Mouse (Mus musculus) embryonic facial prominence, embryonic 15.5 days (tissue): ENCODE data around the gene BC051142. TPM values are rescaled to one million over a fixed set of nuclear protein-coding genes. Genes with fewer than 3 reads are reported as not detected.
A peak's percentile ranks its signal among the peaks of the same experiment; 100 is the strongest.

Source experiments
- ATAC-seq: fragments of 200-750 bp; cut with Nextera tagmentation; 2 replicates; pipeline ENCODE4 v1.8.0; 2017; ENCODE audit warnings: low read depth, moderate TSS enrichment; ENCODE audit not compliant: insufficient number of reproducible peaks, low FRiP score, low TSS enrichment
- H3K27ac ChIP-seq: fragments of 300-500 bp; sonication (generic); replicated peaks from 2 replicates; pipeline ENCODE4 v1.5.1; 2015; ENCODE audit warnings: mild to moderate bottlenecking, inconsistent platforms
- H3K27me3 ChIP-seq: fragments of 300-500 bp; sonication (generic); 2 replicates; pipeline ENCODE4 v1.6.1; 2015; ENCODE audit warnings: inconsistent platforms
- H3K36me3 ChIP-seq: fragments of 300-500 bp; sonication (generic); 2 replicates; pipeline ENCODE4 v1.6.1; 2015; ENCODE audit warnings: mild to moderate bottlenecking, inconsistent platforms
- H3K4me1 ChIP-seq: fragments of 300-500 bp; sonication (generic); 2 replicates; pipeline ENCODE4 v1.6.1; 2015; ENCODE audit warnings: inconsistent platforms
- H3K4me2 ChIP-seq: fragments of 300-500 bp; sonication (generic); replicated peaks from 2 replicates; pipeline ENCODE4 v1.6.1; 2015; ENCODE audit warnings: mild to moderate bottlenecking, inconsistent platforms
- H3K4me3 ChIP-seq: fragments of 300-500 bp; sonication (generic); replicated peaks from 2 replicates; pipeline ENCODE4 v1.5.1; 2015; ENCODE audit warnings: mild to moderate bottlenecking, inconsistent platforms
- H3K9ac ChIP-seq: fragments of 300-500 bp; sonication (generic); 2 replicates; pipeline ENCODE4 v1.6.1; 2015; ENCODE audit warnings: inconsistent platforms
- H3K9me3 ChIP-seq: fragments of 300-500 bp; sonication (generic); replicated peaks from 2 replicates; pipeline ENCODE4 v1.6.1; 2016; ENCODE audit warnings: inconsistent platforms
- WGBS: fragments of 180-500 bp; shearing (Covaris S2); methylation state at CpG from one replicate; pipeline ENCODE4 v1.1.7; 2015; 5-methylcytosine and 5-hydroxymethylcytosine counted together
- polyA plus RNA-seq: library from polyadenylated mRNA; unstranded; fragments of >200 nt; fragmentation: Nextera tagmentation; extraction: Ambion mirVana; gene quantifications from 2 replicates; pipeline ENCODE4 v1.2.1, GENCODE M21; 2015

Gene BC051142
- polyA plus RNA-seq, 1 experiment from 2014 or later, result 0.51 TPM

GRCm38 (mm10) chr17:34377450-34378209 is 21.0 kb upstream of the BC051142 start:
- Histone ChIP-seq H3K4me1 (no peaks in the 10 kb centered on the region), H3K27me3 (no peaks in the 10 kb centered on the region), H3K9me3 (no peaks in the 10 kb centered on the region), H3K27ac (no peak overlapping the region), H3K36me3 (no peaks in the 10 kb centered on the region), H3K4me3 (no peak overlapping the region), H3K9ac (no peak overlapping the region), H3K4me2 (no peak overlapping the region)
- 55% methylated on average over 6 of the region's 6 CpGs for WGBS
- no peak for ATAC-seq

GRCm38 (mm10) chr17:34378716-34379115 is 19.9 kb upstream of the BC051142 start:
- WGBS, result 81% methylated on average over 2 of the region's 2 CpGs

GRCm38 (mm10) chr17:34379451-34379850 is 19.2 kb upstream of the BC051142 start:
- WGBS, result 78% methylated on average over 7 of the region's 7 CpGs
- no peaks in the 10 kb centered on the region for H3K36me3 ChIP-seq
- no peaks in the 10 kb centered on the region for H3K4me1 ChIP-seq
- no peak for ATAC-seq
- H3K9me3 ChIP-seq, result no peaks in the 10 kb centered on the region
- no peak overlapping the region for H3K27ac ChIP-seq
- H3K4me3 ChIP-seq, result no peak overlapping the region
- H3K9ac ChIP-seq, result no peak overlapping the region
- H3K27me3 ChIP-seq, result no peaks in the 10 kb centered on the region
- H3K4me2 ChIP-seq, result no peak overlapping the region

More at GRCm38 (mm10) chr17:34378716-34379115, 19.9 kb upstream of the BC051142 start:
- Histone ChIP-seq H3K9me3 (no peaks in the 10 kb centered on the region), H3K4me1 (no peaks in the 10 kb centered on the region), H3K4me2 (no peak overlapping the region), H3K4me3 (no peak overlapping the region), H3K27me3 (no peaks in the 10 kb centered on the region), H3K27ac (no peak overlapping the region), H3K36me3 (no peaks in the 10 kb centered on the region), H3K9ac (no peak overlapping the region)
- ATAC-seq, result no peak

GRCm38 (mm10) chr17:34381876-34382275 is 16.7 kb upstream of the BC051142 start:
- no peak for ATAC-seq
- 75% methylated on average over 11 of the region's 11 CpGs for WGBS
- H3K4me3 ChIP-seq, result no peak overlapping the region
- H3K4me1 ChIP-seq, result no peaks in the 10 kb centered on the region
- no peak overlapping the region for H3K27ac ChIP-seq
- no peaks in the 10 kb centered on the region for H3K9me3 ChIP-seq
- H3K27me3 ChIP-seq, result no peaks in the 10 kb centered on the region
- no peak overlapping the region for H3K9ac ChIP-seq
- H3K4me2 ChIP-seq, result no peak overlapping the region
- H3K36me3 ChIP-seq, result no peaks in the 10 kb centered on the region

- Histone ChIP-seq H3K27me3 (no peaks in the 10 kb centered on the region), H3K4me1 (no peaks in the 10 kb centered on the region), H3K36me3 (no peaks in the 10 kb centered on the region), H3K9ac (no peak overlapping the region), H3K9me3 (no peaks in the 10 kb centered on the region), H3K4me2 (no peak overlapping the region), H3K27ac (no peak overlapping the region), H3K4me3 (no peak overlapping the region)
- WGBS, result 76% methylated on average over 7 of the region's 7 CpGs
- no peak for ATAC-seq
Observed at GRCm38 (mm10) chr17:34383212-34383611, 15.4 kb upstream of the BC051142 start.

- no peaks in the 10 kb centered on the region for H3K4me1 ChIP-seq
- H3K9ac ChIP-seq, result no peak overlapping the region
- no peak overlapping the region for H3K4me3 ChIP-seq
- no peaks in the 10 kb centered on the region for H3K27me3 ChIP-seq
- WGBS, result 53% methylated on average over 3 of the region's 3 CpGs
- ATAC-seq, result no peak; the same call in 1 of the 2 replicates
- H3K4me2 ChIP-seq, result no peak overlapping the region
- no peaks in the 10 kb centered on the region for H3K36me3 ChIP-seq
- no peak overlapping the region for H3K27ac ChIP-seq
- no peaks in the 10 kb centered on the region for H3K9me3 ChIP-seq
Observed at GRCm38 (mm10) chr17:34384699-34385098, 13.9 kb upstream of the BC051142 start.

- Histone ChIP-seq H3K36me3 (no peaks in the 10 kb centered on the region), H3K4me1 (no peaks in the 10 kb centered on the region), H3K27me3 (peaks cover 6% of the 10 kb centered on the region), H3K27ac (no peak overlapping the region), H3K9me3 (no peaks in the 10 kb centered on the region), H3K4me3 (no peak overlapping the region), H3K4me2 (no peak overlapping the region), H3K9ac (no peak overlapping the region)
- WGBS, result 77% methylated on average over 2 of the region's 2 CpGs
- no peak for ATAC-seq
Observed at GRCm38 (mm10) chr17:34386656-34387055, 12.0 kb upstream of the BC051142 start.

- no peak overlapping the region for H3K4me3 ChIP-seq
- H3K27me3 ChIP-seq, result peaks cover 14% of the 10 kb centered on the region
- no peak overlapping the region for H3K4me2 ChIP-seq
- no peak overlapping the region for H3K27ac ChIP-seq
- no peak overlapping the region for H3K9ac ChIP-seq
- no peaks in the 10 kb centered on the region; the same call in 1 of the 2 replicates for H3K4me1 ChIP-seq
- WGBS, result 36% methylated on average over 4 of the region's 4 CpGs
- H3K36me3 ChIP-seq, result no peaks in the 10 kb centered on the region
- no peaks in the 10 kb centered on the region for H3K9me3 ChIP-seq
- ATAC-seq, result no peak
Observed at GRCm38 (mm10) chr17:34388513-34388912, 10.1 kb upstream of the BC051142 start.

GRCm38 (mm10) chr17:34391507-34391906 is 7.1 kb upstream of the BC051142 start:
- Histone ChIP-seq H3K4me3 (no peak overlapping the region), H3K9me3 (no peaks in the 10 kb centered on the region), H3K4me2 (no peak overlapping the region; the same call in 1 of the 2 replicates), H3K27ac (no peak overlapping the region), H3K4me1 (no peaks in the 10 kb centered on the region; the same call in 1 of the 2 replicates), H3K27me3 (peaks cover 14% of the 10 kb centered on the region), H3K9ac (no peak overlapping the region), H3K36me3 (no peaks in the 10 kb centered on the region)
- WGBS, result 64% methylated on average over 7 of the region's 7 CpGs
- ATAC-seq, result no peak

GRCm38 (mm10) chr17:34392321-34392720 is 6.3 kb upstream of the BC051142 start:
- no peak overlapping the region for H3K9ac ChIP-seq

GRCm38 (mm10) chr17:34397357-34397756 is 1.3 kb upstream of the BC051142 start:
- 55% methylated on average over 5 of the region's 5 CpGs for WGBS
- Histone ChIP-seq H3K36me3 (no peaks in the 10 kb centered on the region), H3K4me1 (0 out of 2 replicates have a peak, but pooled peaks cover 3% of the 10 kb centered on the region), H3K9me3 (no peaks in the 10 kb centered on the region), H3K27me3 (peaks cover 11% of the 10 kb centered on the region), H3K27ac (no peak overlapping the region), H3K9ac (no peak overlapping the region), H3K4me3 (no peak overlapping the region), H3K4me2 (no peak overlapping the region)
- no peak for ATAC-seq

More at GRCm38 (mm10) chr17:34392321-34392720, 6.3 kb upstream of the BC051142 start:
- no peak; the same call in 1 of the 2 replicates for ATAC-seq
- H3K4me1 ChIP-seq, result no peaks in the 10 kb centered on the region; the same call in 1 of the 2 replicates
- peaks cover 14% of the 10 kb centered on the region for H3K27me3 ChIP-seq
- no peaks in the 10 kb centered on the region for H3K9me3 ChIP-seq
- peak overlapping the region; percentile 55 for H3K4me2 ChIP-seq
- H3K4me3 ChIP-seq, result peak overlapping the region; percentile 32
- 4% methylated on average over 24 of the region's 24 CpGs for WGBS
- no peaks in the 10 kb centered on the region for H3K36me3 ChIP-seq
- H3K27ac ChIP-seq, result no peak overlapping the region
